Mouse (Mus musculus): ENCODE results near the gene Csdc2.

GRCm38 (mm10) chr15:81937098-81937972 is 776 bp downstream of the Csdc2 start:
- TF ChIP-seq CTCF (IDR thresholded peaks at IDR 0.05; ENCODE audit: control insufficient read depth, insufficient read depth, insufficient replicate concordance, low read depth, low read length), result no peak
- TF ChIP-seq POLR2A (IDR thresholded peaks at IDR 0.05; ENCODE audit: control insufficient read depth, low read depth, low read length), result no peak
